Mouse (Mus musculus): Measurements from ENCODE around the gene Tspan15. TPM values are rescaled to one million over a fixed set of nuclear protein-coding genes. Genes with fewer than 3 reads are reported as not detected.
A peak's percentile ranks its signal among the peaks of the same experiment; 100 is the strongest.

Gene Tspan15
- total RNA-seq, 4 experiments from 2014 or later = 10.2 to 14.8 (median 13.5) TPM

DNA sequence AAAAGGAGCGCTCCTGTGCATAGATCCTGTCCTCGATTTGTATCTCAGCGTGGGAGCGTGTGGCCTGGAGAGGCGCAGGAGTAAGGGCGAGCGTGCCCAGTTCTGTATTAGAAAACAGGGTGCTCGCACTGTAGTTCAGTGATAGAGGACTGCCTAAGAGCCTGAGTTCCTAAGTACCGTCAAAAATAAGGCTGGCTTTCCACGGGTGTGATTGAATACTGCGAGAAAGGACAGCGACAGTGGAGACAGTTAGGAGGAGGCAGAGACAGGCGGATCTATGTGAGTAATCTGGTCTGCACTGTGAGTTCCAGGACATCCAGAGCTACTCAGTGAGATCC is 313 bp upstream of the Tspan15 start:
- DNase-seq (ENCODE audit: low spot score in 2 of 2) = no peak

DNA sequence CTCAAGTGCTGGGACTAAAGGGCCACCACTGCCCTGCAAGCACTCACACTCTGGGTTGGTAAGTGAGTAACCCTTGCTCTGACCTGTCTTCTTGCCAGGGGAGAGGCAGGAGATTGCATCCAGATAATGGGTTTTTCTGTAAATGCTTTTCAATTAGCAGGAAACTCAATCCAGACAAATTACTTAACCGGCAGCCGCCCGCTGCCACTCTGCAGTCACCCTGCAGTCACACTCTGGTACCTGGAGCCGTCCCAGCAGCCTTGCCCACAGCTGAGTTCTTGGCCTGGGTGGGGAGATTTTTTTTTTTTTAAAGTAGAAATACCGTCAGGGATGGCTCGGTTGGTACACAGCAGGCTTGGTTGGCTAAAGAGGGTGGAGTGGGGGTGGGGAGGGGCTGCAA is 2.9 kb downstream of the Tspan15 start:
- DNase-seq (ENCODE audit: low spot score in 2 of 2) = no peak

DNA sequence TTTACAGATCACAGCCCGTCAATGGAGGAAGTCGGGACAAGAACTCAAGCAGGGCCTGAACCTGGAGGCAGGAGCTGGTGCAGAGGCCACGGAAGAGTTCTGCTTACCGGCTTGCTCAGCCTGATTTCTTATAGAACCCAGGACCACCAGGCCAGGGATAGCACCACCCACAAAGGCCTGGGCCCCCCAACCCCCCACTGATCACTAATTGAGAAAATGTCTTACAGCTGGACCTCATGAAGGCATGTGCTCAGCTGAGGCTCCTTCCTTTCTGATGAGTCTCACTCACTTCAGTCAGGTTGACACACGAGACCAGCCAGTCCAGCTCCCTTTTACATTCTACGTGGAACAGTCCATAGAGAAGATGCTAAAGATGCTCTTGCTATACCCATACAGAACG is 5.2 kb downstream of the Tspan15 start:
- DNase-seq (ENCODE audit: low spot score in 2 of 2) = no peak

- DNase-seq (ENCODE audit: low spot score in 2 of 2) = no peak
Measured at GRCm38 (mm10) chr10:62224231-62224630, 6.8 kb downstream of the Tspan15 start.

- no peak for DNase-seq (ENCODE audit: low spot score in 2 of 2)
Measured at GRCm38 (mm10) chr10:62222777-62223176, 8.3 kb downstream of the Tspan15 start.

DNA sequence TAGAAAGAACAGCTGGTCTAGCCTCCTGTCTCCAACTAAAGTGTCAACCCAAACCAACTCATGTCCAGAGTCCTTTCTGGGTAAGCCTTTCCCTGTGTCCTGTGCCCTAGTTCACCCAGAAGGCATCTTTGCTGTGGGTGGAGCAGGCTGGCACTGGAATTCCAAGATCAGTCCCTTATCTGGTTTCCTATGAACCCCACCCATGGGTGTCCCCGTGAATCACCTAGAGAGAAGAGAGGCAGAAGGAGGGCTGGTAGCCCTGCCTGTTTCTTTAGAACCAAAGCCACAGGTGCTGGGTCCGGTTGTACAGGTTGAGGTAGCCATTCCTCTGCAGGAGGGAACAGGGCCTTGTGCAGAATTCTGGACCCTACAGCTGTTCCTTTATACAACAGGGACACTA is 9.4 kb downstream of the Tspan15 start:
- DNase-seq (ENCODE audit: low spot score in 2 of 2) = no peak

DNA sequence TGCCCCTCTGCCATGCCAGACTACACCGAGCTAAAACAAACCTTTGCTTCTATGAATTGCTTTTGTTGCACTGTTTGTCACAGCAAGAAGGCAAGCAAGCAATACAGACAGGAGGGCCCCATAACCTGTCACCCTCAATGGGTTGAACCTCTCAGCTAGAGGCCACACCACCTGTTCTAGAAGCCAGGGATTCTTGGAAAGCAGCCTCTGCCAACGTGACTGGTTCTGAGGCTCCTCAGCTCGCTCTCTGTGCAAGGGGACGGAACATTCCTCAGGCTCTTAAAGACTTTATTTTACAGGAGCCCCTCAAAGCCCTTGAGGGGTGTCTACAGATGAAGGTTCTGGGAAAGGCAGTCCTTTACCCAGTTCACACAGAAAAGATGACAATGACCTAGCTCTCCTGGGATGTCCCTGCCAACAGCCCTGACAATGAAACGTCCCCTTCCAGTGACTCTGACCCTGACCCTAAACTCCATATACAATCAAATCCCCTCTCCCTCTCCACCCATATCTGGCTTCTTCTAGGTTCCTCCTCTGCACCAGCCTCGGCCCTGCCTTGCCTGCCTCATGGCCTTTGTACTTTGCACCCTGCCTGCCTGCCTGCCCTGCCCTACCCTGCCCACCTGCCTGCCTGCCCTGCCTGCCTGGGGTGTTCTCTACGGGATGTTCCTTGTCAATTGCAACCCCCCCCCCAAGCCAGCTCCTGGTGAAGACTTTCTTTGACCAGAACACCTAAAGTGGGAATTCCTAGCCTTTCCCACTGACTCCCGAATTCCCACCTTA is 10.1 kb downstream of the Tspan15 start:
- DNase-seq (ENCODE audit: low spot score in 2 of 2) = no peak

DNA sequence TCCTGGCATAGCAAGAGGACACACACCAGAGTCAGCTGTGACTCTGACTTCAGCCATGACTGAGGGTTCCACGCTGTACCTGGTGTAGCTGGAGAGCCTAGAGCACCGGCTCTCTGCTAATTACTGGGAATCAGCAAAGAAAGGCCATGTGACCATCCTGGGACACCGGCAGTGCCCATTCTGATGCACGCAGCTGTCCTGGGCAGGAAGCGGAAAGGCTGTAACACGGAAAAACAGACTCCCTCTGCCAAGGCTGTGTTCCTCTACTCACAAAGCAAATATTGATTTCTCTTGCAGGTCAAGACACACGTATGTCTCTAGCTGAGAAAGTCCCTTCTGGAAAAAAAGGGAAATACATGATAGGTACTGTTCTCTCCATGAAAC is 12.3 kb downstream of the Tspan15 start:
- DNase-seq (ENCODE audit: low spot score in 2 of 2) = no peak

DNA sequence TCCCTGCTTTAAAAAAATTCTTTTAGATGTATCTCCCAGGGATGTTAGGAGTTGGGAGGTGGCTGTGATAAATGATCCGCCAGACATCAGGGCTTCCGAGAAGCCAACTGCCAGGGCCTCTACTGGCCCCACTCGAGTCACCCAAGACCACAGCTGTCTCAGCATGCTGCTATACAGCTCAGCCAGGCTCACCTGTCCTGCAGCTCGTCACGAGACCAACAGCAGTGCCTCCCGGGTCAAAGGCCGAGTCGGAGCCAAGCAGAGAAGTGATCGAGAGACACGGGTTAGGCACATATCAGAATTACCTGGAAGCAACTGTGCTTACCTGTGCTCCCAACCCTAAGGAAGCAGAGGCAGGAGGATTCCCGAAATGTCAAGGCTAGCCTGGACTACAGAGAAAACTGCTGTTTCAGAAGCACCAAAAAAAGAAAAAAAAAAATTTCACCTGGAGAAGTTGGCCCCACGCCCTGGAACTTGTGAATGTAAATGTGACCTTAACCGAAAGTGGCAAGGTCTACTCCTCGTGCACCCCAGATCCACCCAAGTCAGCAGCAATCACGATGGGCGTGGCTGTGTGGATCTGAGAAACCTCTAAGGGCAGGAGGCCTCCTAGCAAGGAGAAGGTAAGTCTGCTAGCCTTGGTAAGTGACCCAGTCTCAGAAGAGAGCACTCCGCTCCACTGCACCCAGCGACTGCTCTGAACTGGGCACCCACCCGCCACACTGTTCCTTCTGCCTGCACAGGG is 12.8 kb downstream of the Tspan15 start:
- DNase-seq (ENCODE audit: low spot score in 2 of 2) = no peak

- DNase-seq (ENCODE audit: low spot score in 2 of 2) = no peak
Measured at GRCm38 (mm10) chr10:62217196-62217595, 13.9 kb downstream of the Tspan15 start.

- DNase-seq (ENCODE audit: low spot score in 2 of 2) = no peak
Measured at GRCm38 (mm10) chr10:62216595-62216994, 14.5 kb downstream of the Tspan15 start.

GRCm38 (mm10) chr10:62215633-62216032 is 15.4 kb downstream of the Tspan15 start:
- DNase-seq (ENCODE audit: low spot score in 2 of 2) = no peak

DNA sequence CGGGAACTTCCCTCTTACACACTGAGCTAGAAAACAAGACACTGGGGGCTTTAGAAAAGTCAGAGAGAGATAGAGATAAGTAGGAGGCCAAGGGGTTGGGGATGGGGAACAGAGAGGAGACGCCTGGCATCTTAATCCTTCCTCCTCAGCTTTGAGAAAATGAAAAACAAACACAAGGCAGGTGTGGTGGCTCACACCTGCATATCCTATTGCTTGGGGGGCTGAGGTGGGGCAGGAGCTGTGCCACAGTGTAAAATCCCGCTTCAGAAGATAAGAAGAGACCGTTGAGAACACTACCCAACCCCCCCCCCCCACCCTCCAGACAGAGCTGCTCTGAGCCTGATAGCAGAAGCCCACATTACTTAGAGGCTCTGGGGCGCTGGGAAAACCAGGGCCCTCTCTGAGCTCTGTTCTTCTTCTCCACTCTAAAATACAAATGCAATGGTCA is 15.9 kb downstream of the Tspan15 start:
- no peak for DNase-seq (ENCODE audit: low spot score in 2 of 2)

DNA sequence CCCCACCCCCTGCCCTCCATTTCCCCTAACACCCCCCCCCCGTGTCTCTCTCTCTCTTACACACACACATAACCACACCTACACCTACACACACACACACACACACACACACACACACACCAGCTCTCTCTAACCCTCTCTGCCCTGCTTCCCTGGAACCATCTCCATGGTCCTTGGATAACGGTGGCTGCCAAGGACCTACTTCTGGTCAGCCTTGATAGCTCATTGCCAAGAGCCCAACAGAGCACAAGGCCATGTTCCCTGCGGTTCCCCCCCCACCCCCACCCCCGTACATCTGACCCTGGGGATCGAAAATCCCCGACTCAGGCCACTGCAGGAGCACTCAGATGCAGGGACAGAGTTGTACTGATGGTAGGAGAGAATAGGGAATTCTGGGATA is 19.7 kb downstream of the Tspan15 start:
- DNase-seq (ENCODE audit: low spot score in 2 of 2) = no peak

DNA sequence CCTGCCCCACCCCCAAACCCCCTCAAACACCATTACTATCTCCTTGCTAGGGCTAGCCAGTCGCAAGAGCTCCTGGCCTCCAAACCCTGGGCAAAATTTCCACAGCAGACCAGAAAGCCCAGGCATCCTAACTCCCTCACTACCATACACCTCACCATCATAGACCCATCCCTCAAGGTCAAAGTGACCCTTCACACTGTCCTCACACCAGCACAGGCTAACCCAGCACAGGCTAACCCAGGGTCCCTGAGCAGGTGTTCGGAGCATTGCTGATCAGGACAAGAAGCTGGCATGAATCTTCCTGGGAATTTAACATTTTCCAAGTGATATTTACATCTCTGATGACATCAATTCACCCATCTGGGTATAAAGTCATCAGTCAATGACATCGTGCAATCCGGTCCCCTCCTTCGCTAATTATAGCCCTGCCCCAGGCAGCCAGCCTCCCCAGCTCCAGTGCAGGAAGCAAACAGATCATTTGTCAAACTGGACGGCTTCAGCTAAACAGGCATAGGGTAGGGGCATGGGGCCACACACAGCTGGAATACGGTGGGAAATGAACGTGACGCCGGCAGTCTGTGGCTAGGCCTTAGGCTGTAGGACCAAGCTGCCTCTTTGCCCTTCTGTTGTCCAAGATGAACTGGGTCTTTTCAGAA is 22.7 kb downstream of the Tspan15 start:
- no peak for DNase-seq (ENCODE audit: low spot score in 2 of 2)

GRCm38 (mm10) chr10:62202574-62202973 is 28.5 kb downstream of the Tspan15 start:
- DNase-seq (ENCODE audit: low spot score in 2 of 2) = peak in 1 of 2 experiments; percentile 58

DNA sequence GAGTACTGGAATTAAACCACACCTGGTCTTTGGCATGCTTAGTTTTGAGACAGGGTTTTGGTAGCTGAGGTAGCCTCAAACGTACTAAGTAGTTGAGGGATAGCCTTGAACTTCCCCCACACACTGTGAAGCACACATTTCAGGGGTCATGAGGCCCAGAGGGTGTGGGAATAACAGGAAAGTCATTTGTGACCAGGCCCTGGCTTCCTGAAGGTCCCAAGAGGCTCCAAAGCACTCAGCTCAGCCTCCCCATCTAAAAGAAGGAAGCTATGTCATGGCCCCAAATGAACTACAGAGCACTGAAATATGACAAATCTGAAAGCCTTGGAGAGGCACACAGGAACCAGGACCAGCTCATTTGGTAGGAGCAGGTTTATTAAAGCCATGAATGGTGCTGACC is 32.2 kb downstream of the Tspan15 start:
- DNase-seq (ENCODE audit: low spot score in 2 of 2) = no peak

GRCm38 (mm10) chr10:62197403-62197802 is 33.6 kb downstream of the Tspan15 start:
- no peak for DNase-seq (ENCODE audit: low spot score in 2 of 2)

DNA sequence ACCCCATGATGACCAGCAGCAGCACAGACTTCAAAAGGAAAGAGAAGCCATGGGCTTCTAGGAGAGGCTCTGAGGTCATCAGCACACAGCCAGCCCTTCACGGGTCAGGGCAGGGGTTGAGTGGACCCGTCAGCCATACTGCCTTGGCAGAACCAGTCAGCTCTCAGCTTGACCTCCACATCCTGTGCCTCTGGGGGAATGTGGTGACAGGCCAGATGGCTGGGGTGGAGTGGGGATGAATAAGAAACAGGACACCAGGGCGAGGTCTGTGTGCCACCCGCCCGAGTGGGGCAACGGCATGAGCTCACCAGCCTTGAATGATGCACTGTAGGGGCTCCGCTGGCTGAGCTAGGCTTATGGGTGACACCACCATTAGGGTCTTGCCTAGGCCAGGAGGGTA is 35.7 kb downstream of the Tspan15 start:
- DNase-seq (ENCODE audit: low spot score in 2 of 2) = no peak

DNA sequence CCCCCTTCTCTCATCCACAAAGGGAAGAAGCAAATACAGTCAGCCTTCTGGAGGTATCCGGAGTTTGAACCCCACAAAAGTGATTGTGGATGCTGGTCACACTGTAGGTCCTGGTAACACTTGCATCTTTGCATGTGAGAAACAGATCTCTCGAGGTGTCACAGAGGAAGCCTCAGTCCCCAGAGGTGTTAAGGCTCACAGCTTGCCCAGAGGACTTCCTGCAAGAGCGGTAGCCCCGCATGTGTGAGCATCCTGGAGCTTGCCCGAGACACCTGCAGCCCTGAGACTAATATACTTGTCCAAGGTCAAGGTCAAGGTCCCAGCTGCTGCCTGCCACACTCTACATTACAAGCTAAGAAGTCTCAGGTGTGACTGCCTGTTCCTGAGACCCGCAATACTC is 36.1 kb downstream of the Tspan15 start:
- no peak for DNase-seq (ENCODE audit: low spot score in 2 of 2)

DNA sequence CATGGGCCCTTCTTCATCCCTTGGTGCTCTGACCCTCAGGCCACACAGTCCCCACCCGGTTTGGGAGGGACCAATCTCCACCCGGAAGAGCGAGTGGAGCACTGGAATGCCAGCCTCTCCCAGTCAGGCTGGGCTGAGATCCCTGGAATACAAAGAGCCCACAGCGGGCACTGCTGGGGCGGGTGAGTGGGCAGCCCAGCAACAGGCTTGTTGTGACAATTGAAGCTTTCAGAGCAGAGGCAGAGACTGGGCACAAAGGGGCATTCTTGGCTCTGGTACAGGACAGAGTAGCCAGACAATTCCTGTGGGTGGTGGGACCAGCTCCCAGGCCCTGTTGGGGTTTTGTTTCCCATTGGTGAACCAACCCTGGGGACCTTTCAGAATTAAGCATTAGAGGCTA is 36.6 kb downstream of the Tspan15 start:
- DNase-seq (ENCODE audit: low spot score in 2 of 2) = peak in 1 of 2 experiments; percentile 81

- DNase-seq (ENCODE audit: low spot score in 2 of 2) = no peak
Measured at GRCm38 (mm10) chr10:62194043-62194442, 37.0 kb downstream of the Tspan15 start.

All from left cerebral cortex, adult 8-10 months (tissue).